Mouse (Mus musculus) adipose tissue, adult 10 weeks (tissue): ENCODE data around the gene Fastkd1. TPM values are rescaled to one million over a fixed set of nuclear protein-coding genes. Genes with fewer than 3 reads are reported as not detected.

Experiments used
- polyA plus RNA-seq: library from polyadenylated mRNA; stranded (reverse); fragments of 350-450 nt; fragmentation: Illumina TruSeq; extraction: RNeasy Lipid Tissue Mini Kit (QIAGEN cat#74804); gene quantifications from one replicate; pipeline ENCODE4 v1.2.3, GENCODE M21; 2014; ENCODE audit warnings: low read depth, low replicate concordance

Gene Fastkd1
- polyA plus RNA-seq = 11.1 TPM

DNA sequence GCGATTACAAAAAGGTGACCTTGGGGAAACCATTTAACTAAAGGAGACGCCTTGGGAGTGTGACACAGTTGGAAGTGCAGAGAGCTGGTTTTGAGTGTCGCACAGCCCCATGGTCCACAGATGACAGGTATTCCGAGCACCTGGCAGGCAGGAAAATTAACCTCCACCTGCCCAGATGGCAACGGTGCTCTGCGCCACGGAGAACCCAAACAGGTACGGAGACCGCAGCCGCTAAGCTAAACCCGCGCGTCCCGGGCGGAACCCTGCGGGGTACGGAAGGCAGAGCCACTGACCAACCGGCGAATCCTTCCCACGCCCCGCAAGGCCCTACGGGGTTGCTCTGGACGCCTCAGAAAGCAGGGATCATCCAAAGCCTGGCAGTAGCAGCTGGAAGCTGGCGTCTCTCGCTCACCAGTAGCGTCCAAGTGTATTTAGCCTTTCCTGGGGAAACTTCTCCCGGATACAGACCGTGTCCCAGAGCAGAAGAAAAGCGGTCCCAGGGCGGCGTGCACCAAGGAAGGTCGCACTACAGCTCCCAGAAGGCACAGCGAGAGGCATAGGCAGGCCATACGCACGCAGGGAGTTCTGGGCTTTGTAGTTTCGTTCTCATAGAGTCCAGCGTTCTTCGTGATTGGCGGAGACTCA, at the start of gene Fastkd1:
Gene Fastkd1 (minus strand): TSS at position 536 of the 645 bp plus-strand sequence.

DNA sequence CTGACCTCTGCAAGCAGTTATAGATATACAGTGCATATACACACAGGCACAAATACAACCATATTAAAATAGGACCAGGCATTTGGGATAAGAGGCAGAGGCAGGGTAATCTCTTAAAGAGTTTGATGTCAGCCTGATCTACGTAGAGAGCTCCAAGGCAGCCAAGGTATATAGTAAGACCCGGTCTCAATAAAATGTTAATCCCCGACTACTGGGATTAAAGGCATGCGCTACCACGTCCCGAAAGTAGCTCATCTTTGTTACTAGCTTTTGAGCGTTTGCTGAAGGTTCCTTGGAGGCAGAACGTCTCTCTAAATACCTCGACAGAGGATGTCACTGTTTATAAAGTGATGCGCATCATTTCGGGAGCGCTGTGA, 8.9 kb upstream of the Fastkd1 start, which contains the start of gene Ppig:
Gene Ppig (plus strand): TSS at position 273 of the 377 bp plus-strand sequence.

DNA sequence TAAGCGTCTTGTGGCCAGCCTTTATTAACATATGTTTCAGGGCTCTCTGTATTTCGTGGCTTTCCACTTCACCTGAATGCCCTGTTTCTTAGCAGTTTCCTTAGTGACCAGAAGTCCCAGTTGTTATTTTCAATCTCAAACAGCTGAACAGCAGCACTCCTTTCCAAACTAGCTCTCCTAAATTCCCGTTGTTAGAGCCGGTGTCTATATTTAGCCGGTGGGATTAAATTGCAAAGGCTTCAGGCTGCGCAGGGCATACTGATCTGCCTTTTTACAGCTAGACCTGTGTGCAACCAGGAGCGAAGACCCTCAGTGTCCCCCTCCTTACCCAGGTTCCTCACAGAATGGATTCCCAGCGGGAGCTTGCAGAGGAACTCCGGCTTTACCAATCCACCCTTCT, 43.5 kb downstream of the Fastkd1 start, which contains the start of gene Klhl41:
Gene Klhl41 (plus strand): TSS at position 268 of the 400 bp plus-strand sequence.

GRCm38 (mm10) chr2:69646726-69647490, 66.4 kb downstream of the Fastkd1 start, which contains the start of gene Bbs5:
Gene Bbs5, plus strand, starts transcription at chr2:69647171.

Other genes starting within 250 kb of the Fastkd1 start
- 13.7 TPM for gene Lrp2, start 127.5 kb downstream of the Fastkd1 start, polyA plus RNA-seq
- gene Bbs5, start 66.3 kb downstream of the Fastkd1 start, polyA plus RNA-seq = 15.2 TPM
- gene Klhl41, start 43.4 kb downstream of the Fastkd1 start, polyA plus RNA-seq = 0.42 TPM
- 28.4 TPM for gene Ppig, start 9.0 kb upstream of the Fastkd1 start, polyA plus RNA-seq
- gene Ccdc173, start 76.1 kb upstream of the Fastkd1 start, polyA plus RNA-seq = 5.8 TPM
- gene Phospho2, start 76.1 kb upstream of the Fastkd1 start, polyA plus RNA-seq = 27.0 TPM
- gene Klhl23, start 108.4 kb upstream of the Fastkd1 start, polyA plus RNA-seq = 22.6 TPM
- gene Ssb, start 148.0 kb upstream of the Fastkd1 start, polyA plus RNA-seq = 98.9 TPM
- gene Mettl5, start 172.1 kb upstream of the Fastkd1 start, polyA plus RNA-seq = 21.0 TPM
- 38.9 TPM for gene Ubr3, start 183.7 kb upstream of the Fastkd1 start, polyA plus RNA-seq